Mouse (Mus musculus) heart, postnatal 4 days (tissue): ENCODE data around the gene Zc3hav1. TPM values are rescaled to one million over a fixed set of nuclear protein-coding genes. Genes with fewer than 3 reads are reported as not detected.
"Not testable (repeated sequence)": the region's sequence is repeated elsewhere in the genome, so short reads cannot be mapped to it uniquely, and the experiment has no call there.

Experiments used
- DNase-seq: peaks from one replicate; pipeline ENCODE4 v3.0.0; 2021
- total RNA-seq, 2 experiments: library from RNA; stranded (reverse); gene quantifications; 2 replicates each; pipeline ENCODE4 v1.2.3; 2021

Gene Zc3hav1
- total RNA-seq: 10 to 100 TPM; 20.5 to 21.6 TPM

GRCm38 (mm10) chr6:38353811-38354722 is at the start of gene Zc3hav1:
Gene Zc3hav1 (minus strand): TSS chr6:38354603.
- DNase-seq: peak; percentile 83

GRCm38 (mm10) chr6:38389671-38390070 is 35.3 kb upstream of the Zc3hav1 start:
- peak; percentile 7 for DNase-seq

- peak; percentile 91 for DNase-seq
These were observed 26.8 kb upstream of the Zc3hav1 start, which contains the start of gene Ttc26 for GRCm38 (mm10) chr6:38381129-38381771. Gene Ttc26 (plus strand): TSS chr6:38381469.

GRCm38 (mm10) chr6:38380764-38381128 is 26.3 kb upstream of the Zc3hav1 start:
- no peak for DNase-seq

GRCm38 (mm10) chr6:38374271-38374670 is 19.9 kb upstream of the Zc3hav1 start:
- no peak for DNase-seq

- no peak for DNase-seq
These were observed 15.5 kb upstream of the Zc3hav1 start for GRCm38 (mm10) chr6:38369945-38370344.

GRCm38 (mm10) chr6:38364121-38364520 is 9.7 kb upstream of the Zc3hav1 start:
- no peak for DNase-seq

- DNase-seq: no peak
These were observed 9.0 kb upstream of the Zc3hav1 start for GRCm38 (mm10) chr6:38363370-38363769.

- DNase-seq: no peak
These were observed 7.5 kb upstream of the Zc3hav1 start for GRCm38 (mm10) chr6:38361937-38362336.

- DNase-seq: no peak
These were observed 6.7 kb upstream of the Zc3hav1 start for GRCm38 (mm10) chr6:38361065-38361464.

GRCm38 (mm10) chr6:38359736-38360499 is 5.5 kb upstream of the Zc3hav1 start:
- no peak for DNase-seq

GRCm38 (mm10) chr6:38359044-38359735 is 4.8 kb upstream of the Zc3hav1 start:
- DNase-seq: not testable (repeated sequence)

GRCm38 (mm10) chr6:38358253-38359027 is 4.0 kb upstream of the Zc3hav1 start:
- DNase-seq: no peak

- no peak for DNase-seq
These were observed 3.3 kb upstream of the Zc3hav1 start for GRCm38 (mm10) chr6:38357603-38358252.

- not testable (repeated sequence) for DNase-seq
These were observed 2.4 kb upstream of the Zc3hav1 start for GRCm38 (mm10) chr6:38356661-38357433.

- no peak for DNase-seq
These were observed 1.5 kb upstream of the Zc3hav1 start for GRCm38 (mm10) chr6:38355862-38356261.

GRCm38 (mm10) chr6:38355354-38355823 is 986 bp upstream of the Zc3hav1 start:
- no peak for DNase-seq

- no peak for DNase-seq
These were observed 435 bp upstream of the Zc3hav1 start for GRCm38 (mm10) chr6:38354723-38355353.

GRCm38 (mm10) chr6:38353181-38353580 is 1.2 kb downstream of the Zc3hav1 start:
- no peak for DNase-seq
